In the genomic region with DNA sequence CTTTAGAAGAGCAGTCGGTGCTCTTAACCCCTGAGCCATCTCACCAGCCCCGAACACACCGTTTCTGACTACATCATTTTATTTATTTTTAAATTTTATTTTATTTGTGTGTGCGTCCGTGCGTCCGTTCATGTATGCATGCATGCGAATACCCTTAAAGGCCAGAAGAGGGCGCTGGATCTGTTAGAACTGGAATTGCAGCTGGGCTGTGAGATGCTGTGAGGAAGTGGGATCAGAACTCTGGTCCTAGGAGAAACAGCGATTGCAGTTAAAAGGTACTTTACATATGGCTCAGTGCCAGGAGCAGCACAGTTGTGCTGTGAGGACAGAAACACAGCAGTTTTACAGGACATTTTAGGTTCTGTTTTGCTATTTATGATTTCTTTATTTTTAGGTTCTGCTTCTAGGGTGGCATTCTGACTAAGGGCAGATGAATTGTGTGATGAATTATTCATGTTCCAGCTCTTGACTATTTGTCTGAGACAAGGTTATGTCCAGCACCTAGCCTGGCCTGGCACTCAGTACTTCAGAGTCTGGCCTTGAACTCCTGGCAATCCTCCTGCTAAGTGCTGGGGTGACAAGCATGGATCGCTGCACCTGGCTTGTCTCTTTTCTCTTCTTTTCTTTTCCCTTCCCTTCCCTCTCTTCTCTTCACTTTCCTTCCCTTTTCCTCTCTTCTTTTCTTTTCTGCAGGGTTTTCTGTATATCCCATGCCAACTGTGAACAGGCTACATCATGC, we compare ENCODE assay signal across 12 mouse cellular contexts.
DNase-seq lines count a peak whose midpoint lies in the region; TF ChIP-seq lines count a peak whose summit lies in the region.
"Had no signal": no experiment of that assay in that cellular context is flagged by ENCODE, and none has a peak within 500 bp of the region (broad histone marks: within the 10 kb centered on the region; RNA-seq: fewer than 3 reads in every experiment).

No protein-coding gene starts in this region.

- H3K36me3 ChIP-seq in heart, adult 2 months (ENCODE audit: control insufficient read depth, insufficient read depth, low read length) = no peaks in the 10 kb centered on the region
- no peaks in the 10 kb centered on the region for H3K36me3 ChIP-seq in small intestine, adult 2 months (ENCODE audit: control insufficient read depth, insufficient read depth, low read length)
- H3K36me3 ChIP-seq: G1E; heart, embryonic 13.5 days; limb, embryonic 10.5 days had no signal

- no peaks in the 10 kb centered on the region for H3K79me2 ChIP-seq in heart, adult 2 months (replicated peaks; ENCODE audit: control insufficient read depth, insufficient read depth, low read length)

- H3K27ac ChIP-seq in heart, adult 2 months = no peak overlapping the region
- no peak overlapping the region for H3K27ac ChIP-seq in small intestine, adult 2 months (ENCODE audit: insufficient read depth, low read depth, low read length)
- H3K27ac ChIP-seq: heart, embryonic 13.5 days had no signal

- 83% methylated on average over 11 of the region's 11 CpGs for WGBS in heart, adult 2 months
- 85% methylated on average over 11 of the region's 11 CpGs for WGBS in lung, adult 2 months
- WGBS in small intestine, adult 2 months = 84% methylated on average over 11 of the region's 11 CpGs

- peak; percentile 45 for TF ChIP-seq CTCF in heart, adult 2 months (IDR thresholded peaks at IDR 0.05)
- TF ChIP-seq CTCF in lung, adult 2 months (IDR thresholded peaks at IDR 0.05; ENCODE audit: insufficient read depth, low read length) = 0 out of 2 replicates have a peak, but pooled peaks have one; percentile 16
- peak; percentile 20; the same call in 1 of the 2 replicates for TF ChIP-seq CTCF in small intestine, adult 2 months (IDR thresholded peaks at IDR 0.05; ENCODE audit: extremely low read depth, insufficient read length, insufficient replicate concordance, low read depth, low read length)

- H3K4me1 ChIP-seq in heart, adult 2 months (ENCODE audit: control insufficient read depth, insufficient read depth, low read length) = no peaks in the 10 kb centered on the region
- no peaks in the 10 kb centered on the region for H3K4me1 ChIP-seq in lung, adult 2 months (ENCODE audit: control insufficient read depth, insufficient read depth, low read length)
- H3K4me1 ChIP-seq in small intestine, adult 2 months (ENCODE audit: control insufficient read depth, insufficient read depth, insufficient read length, low read length) = no peaks in the 10 kb centered on the region

- no peak for TF ChIP-seq EP300 in heart, adult 2 months (IDR thresholded peaks at IDR 0.05; ENCODE audit: insufficient read depth, low read depth, low read length)

- no peak overlapping the region for H3K4me3 ChIP-seq in heart, adult 2 months
- H3K4me3 ChIP-seq in lung, adult 2 months (replicated peaks; ENCODE audit: extremely low read depth, low read depth, low read length) = no peak overlapping the region
- no peak overlapping the region for H3K4me3 ChIP-seq in small intestine, adult 2 months (ENCODE audit: low read depth, low read length)
- H3K4me3 ChIP-seq: heart, embryonic 13.5 days; limb, embryonic 10.5 days had no signal

- no peak overlapping the region for H3K9ac ChIP-seq in heart, adult 2 months (ENCODE audit: low read depth, low read length)
- H3K9ac ChIP-seq: heart, embryonic 13.5 days had no signal

- intact Hi-C loops in heart, adult 2 months (cut with DNase I) = no loop called here

- TF ChIP-seq POLR2A in heart, adult 2 months (IDR thresholded peaks at IDR 0.05; ENCODE audit: insufficient read depth, low read depth, low read length) = no peak
- TF ChIP-seq POLR2A in lung, adult 2 months (IDR thresholded peaks at IDR 0.05; ENCODE audit: borderline replicate concordance, extremely low read depth, low read depth, low read length) = no peak
- no peak for TF ChIP-seq POLR2A in small intestine, adult 2 months (IDR thresholded peaks at IDR 0.05; ENCODE audit: low read depth, low read length)

- no peak for DNase-seq in heart, adult 2 months
- no peak for DNase-seq in heart, adult 9 months (ENCODE audit: low spot score in 2 of 2)
- DNase-seq in lung, adult 2 months = no peak
- DNase-seq in lung, adult 18-20 months = no peak
- DNase-seq in R1 (ENCODE audit: low read depth, low spot score) = peak; percentile 82
- no peak for DNase-seq in c-Kit-positive CD71-positive TER-119-positive erythroid progenitor cells, embryonic 14.5 days (ENCODE audit: low spot score)
- no peak for DNase-seq in retina, postnatal 1 day
- DNase-seq: lung, postnatal 4 days had no signal

- no peaks in the 10 kb centered on the region for H3K27me3 ChIP-seq in heart, adult 2 months (ENCODE audit: control insufficient read depth, insufficient read depth, low read length)
- H3K27me3 ChIP-seq in small intestine, adult 2 months (ENCODE audit: control insufficient read depth, insufficient read depth, low read length) = no peaks in the 10 kb centered on the region
- H3K27me3 ChIP-seq: heart, embryonic 13.5 days had no signal
